8 mouse cellular contexts compared by ENCODE assay signal in the genomic region with DNA sequence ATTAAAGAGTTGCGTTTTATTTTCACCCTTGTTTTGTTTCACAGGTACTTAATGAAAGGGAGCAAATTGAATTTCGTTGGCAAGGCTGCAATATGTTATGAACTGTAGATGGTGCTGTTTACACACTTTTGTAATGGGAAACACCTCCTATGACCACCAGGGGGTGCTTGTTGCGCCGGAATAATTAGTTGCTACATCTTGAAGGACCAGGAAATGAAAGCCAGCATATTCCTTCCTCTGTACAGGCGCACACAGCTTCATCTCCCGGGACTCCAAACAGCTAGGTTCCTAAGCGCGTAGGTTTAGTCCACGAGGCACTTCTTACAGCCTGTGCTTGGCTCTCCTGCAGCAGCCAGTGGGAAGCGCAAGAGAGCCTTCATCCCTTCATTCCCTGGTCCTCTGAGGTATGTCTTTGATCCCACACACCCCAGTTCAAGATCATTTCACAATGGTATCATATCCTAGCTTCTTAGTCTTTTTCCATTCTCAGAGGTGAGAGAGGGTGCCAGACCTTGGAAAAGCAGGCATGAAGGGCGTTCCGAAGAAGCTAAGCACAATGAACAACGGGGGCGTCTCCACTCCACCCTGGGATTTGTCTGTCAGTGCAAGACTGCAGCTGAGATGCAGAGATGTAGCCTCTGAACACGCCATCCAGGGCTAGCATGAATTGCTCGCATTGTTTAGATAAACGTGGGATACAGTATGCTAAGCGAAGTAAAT.
A peak's percentile ranks its signal among the peaks of the same experiment; 100 is the strongest.
DNase-seq lines count a peak whose midpoint lies in the region; ATAC-seq lines count a peak whose summit lies in the region.

No protein-coding gene starts in this region.

- H3K4me3 ChIP-seq in hindbrain, embryonic 15.5 days, result peak overlapping the region; percentile 28

- 35% methylated on average over 18 of the region's 18 CpGs for WGBS in hindbrain, embryonic 15.5 days

- peak overlapping the region; percentile 39 for H3K9ac ChIP-seq in hindbrain, embryonic 15.5 days

- H3K4me2 ChIP-seq in hindbrain, embryonic 15.5 days, result peak overlapping the region; percentile 59

- H3K27me3 ChIP-seq in hindbrain, embryonic 15.5 days, result no peaks in the 10 kb centered on the region

- peak; percentile 60 for DNase-seq in WW6 (ENCODE audit: low read depth, low spot score)
- DNase-seq in cerebellum, postnatal 14 days, result peak; percentile 85
- peak; percentile 75 to 90 for DNase-seq in frontal cortex, postnatal 36 days (ENCODE audit: low spot score in 2 of 2)
- peak; percentile 84 for DNase-seq in left cerebral cortex, adult 11 months (ENCODE audit: low spot score)
- DNase-seq in lung, postnatal 25 days (ENCODE audit: low spot score), result peak; percentile 70
- DNase-seq in retina, postnatal 1 day, result peak; percentile 88
- peak; percentile 67 for DNase-seq in urinary bladder, postnatal 25 days (ENCODE audit: low spot score)

- no peaks in the 10 kb centered on the region for H3K9me3 ChIP-seq in hindbrain, embryonic 15.5 days

- H3K36me3 ChIP-seq in hindbrain, embryonic 15.5 days, result no peaks in the 10 kb centered on the region

- peak; percentile 86 for ATAC-seq in hindbrain, embryonic 15.5 days (ENCODE audit: low FRiP score, low read depth)

- H3K27ac ChIP-seq in hindbrain, embryonic 15.5 days (replicated peaks), result no peak overlapping the region

- peaks cover 4% of the 10 kb centered on the region for H3K4me1 ChIP-seq in hindbrain, embryonic 15.5 days (replicated peaks)
